Mouse (Mus musculus): ENCODE measurements at regions not wholly inside any gene's neighbourhood (a gene's known extent, or its start where the extent isn't known, plus 50 kb on each side); places are given as distances from the start of the nearest gene placed in this dataset.

DNA sequence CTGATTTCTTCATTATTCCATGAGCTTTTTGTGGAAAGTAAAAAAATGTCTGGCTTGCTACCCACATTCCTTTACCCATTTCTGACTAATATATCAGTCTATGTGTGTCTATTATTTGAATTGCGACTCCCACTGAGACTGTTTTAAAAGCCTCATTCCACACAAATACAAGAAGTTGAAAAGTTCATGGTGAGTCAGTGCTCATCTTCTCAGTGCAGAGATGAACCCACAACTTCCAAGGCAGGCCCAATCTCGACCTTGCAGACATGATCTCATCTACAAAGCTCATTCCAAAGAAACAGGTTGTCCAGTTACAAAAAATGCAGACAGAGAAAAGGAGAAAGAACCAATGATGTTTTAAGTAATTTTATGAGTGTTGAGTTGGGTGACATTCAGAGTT lies 208.0 kb downstream of the Alg10b start:
- DNase-seq (ENCODE audit: low spot score) (no peak), ATAC-seq (ENCODE audit: low FRiP score) (no peak)
- Histone ChIP-seq H3K4me1 (replicated peaks; ENCODE audit: control insufficient read depth, insufficient read depth, low read length) (no peaks in the 10 kb centered on the region), H3K27me3 (ENCODE audit: control insufficient read depth, insufficient read depth, low read length) (no peaks in the 10 kb centered on the region), H3K9ac (no peak overlapping the region), H3K27ac (no peak overlapping the region), H3K36me3 (replicated peaks; ENCODE audit: control insufficient read depth, insufficient read depth) (no peaks in the 10 kb centered on the region), H3K4me2 (replicated peaks) (no peak overlapping the region), H3K4me3 (replicated peaks; ENCODE audit: low read length) (no peak overlapping the region), H3K9me3 (ENCODE audit: control insufficient read depth, low read length) (no peaks in the 10 kb centered on the region)
- 65% methylated on average over 2 of the region's 2 CpGs for WGBS

DNA sequence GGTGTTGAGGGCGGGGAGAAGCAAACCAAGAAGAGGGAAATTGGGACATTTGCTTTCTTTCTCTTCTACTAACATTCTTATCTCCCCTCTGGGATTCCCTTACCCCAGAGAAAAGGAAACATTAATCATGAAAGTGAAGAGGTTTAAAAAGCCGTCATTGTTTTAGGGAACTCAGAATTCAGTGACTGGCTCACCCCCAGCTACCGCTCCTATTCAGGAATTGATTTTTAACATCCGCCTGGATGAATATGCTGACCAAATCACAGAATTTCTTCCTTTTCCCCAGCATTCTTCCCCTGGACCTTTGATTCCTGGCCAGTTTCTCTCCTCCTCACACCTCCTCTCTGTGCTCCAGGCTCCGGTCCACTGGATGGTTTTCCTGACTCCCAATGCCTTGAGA lies 211.2 kb downstream of the Alg10b start:
- WGBS = 39% methylated on average over 5 of the region's 5 CpGs
- Histone ChIP-seq H3K9ac (no peak overlapping the region), H3K9me3 (ENCODE audit: control insufficient read depth, low read length) (no peaks in the 10 kb centered on the region), H3K4me1 (replicated peaks; ENCODE audit: control insufficient read depth, insufficient read depth, low read length) (no peaks in the 10 kb centered on the region), H3K27me3 (ENCODE audit: control insufficient read depth, insufficient read depth, low read length) (no peaks in the 10 kb centered on the region), H3K36me3 (replicated peaks; ENCODE audit: control insufficient read depth, insufficient read depth) (no peaks in the 10 kb centered on the region), H3K4me3 (replicated peaks; ENCODE audit: low read length) (no peak overlapping the region), H3K27ac (no peak overlapping the region), H3K4me2 (replicated peaks) (no peak overlapping the region)
- ATAC-seq (ENCODE audit: low FRiP score) (no peak), DNase-seq (ENCODE audit: low spot score) (no peak)

All from hindbrain, embryonic 14.5 days (tissue).